Mouse (Mus musculus) cerebellum, adult 9-11 months (tissue): Measurements from ENCODE around the gene Samd5.

ENCODE experiments used
- DNase-seq: peaks from one replicate; pipeline ENCODE4 v3.0.0; 2022

The Samd5 gene

DNA sequence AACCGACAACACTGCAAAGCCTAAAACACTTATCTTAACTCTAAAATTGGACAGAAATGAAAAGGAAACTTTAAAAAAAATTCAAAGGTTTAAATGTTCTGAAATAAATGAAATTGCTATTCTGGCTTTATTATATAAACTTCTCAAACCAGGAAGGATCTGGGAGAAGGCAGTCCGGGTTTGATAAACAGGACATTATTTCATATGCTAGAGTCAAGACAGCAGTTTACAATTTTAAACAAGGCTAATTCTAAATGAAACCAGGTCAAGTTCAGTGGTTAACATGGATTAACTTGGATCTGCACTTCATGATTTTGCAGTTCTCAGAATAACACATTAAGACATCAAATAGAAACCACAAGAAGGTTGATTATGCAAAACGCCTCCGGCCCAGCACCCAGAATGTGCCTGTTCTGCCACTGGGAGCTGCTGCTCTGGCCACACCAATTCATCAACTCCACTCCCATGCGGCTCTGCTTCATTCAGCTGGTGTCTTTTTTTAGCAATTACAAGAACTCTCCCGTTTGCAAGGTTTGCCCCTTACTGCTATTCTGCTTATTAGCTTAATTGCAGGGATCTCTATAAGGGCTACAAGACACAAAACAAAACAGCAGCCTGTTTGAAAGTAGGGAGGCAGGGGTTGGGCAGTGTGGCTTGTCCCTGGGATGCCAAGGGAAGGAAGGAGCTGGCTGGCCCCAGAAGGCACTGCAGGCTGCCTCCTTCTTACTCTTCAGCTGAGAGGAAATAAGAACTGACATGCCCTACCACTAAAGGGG lies 24.8 kb downstream of the Samd5 start:
- no peak for DNase-seq

DNA sequence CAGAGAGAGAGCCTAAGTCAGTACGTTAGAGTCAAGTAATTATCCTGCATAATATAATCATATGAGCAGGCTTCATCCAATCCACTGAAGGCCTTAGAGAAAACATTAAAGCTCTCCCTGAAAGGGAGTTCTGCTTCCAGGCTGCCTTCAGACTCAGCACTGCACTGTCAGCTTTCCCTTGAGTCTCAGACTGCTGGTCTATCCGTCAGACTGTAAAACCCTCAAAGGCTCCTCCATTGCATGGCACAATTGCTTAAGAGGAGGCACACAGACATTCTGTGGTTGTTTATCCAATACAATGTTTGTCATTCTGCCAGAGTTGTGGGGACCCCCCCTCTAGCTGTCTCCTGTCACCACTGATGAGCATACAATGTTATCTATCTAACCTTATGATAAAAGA lies 26.5 kb downstream of the Samd5 start:
- no peak for DNase-seq

DNA sequence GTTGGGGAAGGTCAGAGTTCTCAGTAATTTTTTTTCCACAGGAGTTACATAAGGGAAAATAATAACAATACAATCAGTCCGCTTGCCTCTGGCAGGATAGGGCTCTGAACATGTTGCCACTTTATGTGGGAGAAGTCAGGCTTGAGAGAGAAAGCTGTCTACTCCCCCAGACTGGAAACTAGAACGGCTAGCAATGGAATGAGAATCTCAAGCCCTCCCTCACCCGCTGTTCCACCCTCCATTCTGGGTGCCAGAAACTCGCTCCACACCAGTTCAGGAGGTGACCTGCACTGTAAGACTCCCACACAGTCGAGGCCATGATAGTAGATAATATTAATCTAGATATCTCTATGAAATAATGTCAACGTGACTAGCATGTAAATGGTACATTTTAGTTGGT lies 27.3 kb downstream of the Samd5 start:
- DNase-seq: no peak

DNA sequence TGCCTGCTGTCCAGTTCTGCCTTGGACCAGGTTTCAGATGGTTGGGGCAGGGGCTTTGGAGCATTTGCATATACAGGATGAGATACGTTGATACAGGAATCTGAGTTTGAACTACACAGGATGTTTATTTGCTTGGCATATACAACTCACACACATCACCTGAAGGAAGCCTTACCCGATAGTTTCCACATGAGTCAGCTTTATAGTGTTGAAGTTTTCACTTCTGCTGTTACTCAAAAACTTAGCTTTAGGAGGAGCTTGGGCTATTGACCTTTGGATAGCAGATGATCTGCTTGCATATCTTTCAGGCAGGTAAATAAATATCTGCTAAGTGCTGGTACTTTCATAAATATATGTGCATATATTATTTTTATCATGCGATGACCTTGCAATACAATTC lies 28.6 kb downstream of the Samd5 start:
- no peak for DNase-seq

DNA sequence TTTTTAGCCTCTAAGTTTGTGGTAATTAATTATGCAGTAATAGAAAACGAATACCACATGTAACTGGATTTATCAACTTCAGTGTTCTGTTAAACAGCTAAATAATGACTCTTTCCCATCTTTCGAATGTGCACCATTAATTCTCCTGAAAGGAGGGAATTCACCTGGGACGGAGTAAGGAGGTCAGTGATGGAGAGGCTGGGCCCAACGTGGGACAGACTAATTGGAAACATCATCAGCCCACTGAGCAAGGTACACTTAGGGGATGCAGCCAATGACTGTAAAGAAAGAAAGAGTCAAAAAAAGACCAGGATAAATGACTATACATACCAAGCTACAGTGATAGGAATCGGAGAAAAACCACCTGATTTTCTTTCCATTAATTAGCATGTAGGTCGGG lies 31.5 kb downstream of the Samd5 start:
- DNase-seq: no peak

DNA sequence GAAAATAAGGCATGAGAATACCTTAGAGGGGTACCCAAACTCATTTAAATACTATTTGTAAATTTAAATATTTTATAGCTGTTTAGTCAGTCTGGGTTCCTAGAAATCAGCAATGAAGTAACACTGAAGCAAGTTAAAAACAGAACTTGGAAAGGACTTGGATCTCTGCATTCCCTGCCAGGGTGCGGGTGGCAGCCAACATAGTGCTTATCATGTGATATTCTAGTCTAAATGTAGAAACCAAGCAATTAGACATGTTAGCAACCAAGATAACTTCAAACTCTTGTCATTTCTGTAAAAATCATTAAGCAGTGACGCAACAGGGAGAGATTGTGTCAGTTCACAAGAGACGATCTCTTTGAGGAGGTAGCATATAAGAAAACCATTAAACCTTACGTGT lies 32.9 kb downstream of the Samd5 start:
- no peak for DNase-seq

DNA sequence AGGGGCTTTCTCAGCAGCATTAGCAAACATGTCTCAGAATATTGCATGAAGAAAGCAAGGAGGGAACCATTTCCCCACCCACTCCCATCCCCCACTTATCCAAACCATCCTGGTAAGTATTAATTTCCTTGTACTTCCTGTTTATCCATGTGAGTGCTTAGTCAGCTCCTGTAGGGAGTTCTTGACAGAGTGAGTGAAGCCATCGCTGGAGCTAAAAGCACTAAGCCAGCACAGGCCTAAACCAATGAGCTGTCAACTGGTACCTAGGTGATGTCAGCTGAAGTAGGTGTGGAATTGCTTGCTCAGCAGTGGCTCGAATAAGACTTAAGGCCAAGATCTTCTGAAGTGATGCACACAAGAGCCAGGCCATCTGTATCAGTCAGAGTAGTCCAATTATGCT lies 34.3 kb downstream of the Samd5 start:
- no peak for DNase-seq

DNA sequence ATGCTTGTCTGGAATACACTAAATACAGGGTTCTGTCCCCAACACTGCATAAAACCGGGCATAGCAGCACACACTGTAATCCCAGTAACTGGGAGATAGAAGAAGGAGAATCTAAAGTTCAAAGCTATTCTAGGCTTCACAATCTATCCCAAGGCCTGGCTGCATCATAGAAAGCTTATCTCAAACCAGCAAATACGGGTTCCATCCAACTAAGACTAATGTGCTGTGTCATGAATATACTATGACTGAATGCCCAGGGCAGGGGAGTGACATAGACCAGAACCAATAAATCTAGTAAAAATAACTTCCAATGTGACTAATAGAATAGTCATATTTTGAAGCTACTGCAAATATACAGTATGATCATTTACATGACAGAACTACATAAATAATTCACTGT lies 35.0 kb downstream of the Samd5 start:
- DNase-seq: no peak

DNA sequence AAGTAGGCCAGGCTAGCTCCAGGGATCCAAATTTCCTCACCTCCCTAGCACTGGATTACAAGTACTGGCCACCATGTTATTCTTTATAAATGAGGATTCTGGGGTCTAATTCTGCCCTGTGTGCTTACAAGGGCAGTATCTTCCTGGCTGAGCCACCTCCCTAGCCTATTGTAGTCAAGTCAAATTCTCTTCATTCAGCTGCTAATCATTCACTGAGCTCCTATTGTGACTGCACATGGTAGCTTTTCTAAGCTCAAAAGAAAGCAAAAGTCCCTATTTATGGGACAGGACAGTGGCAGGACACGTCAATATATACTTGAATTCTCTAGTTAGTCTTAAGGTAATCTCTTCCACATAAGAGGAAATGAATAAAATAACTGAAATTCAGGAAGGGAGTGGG lies 49.7 kb downstream of the Samd5 start:
- no peak for DNase-seq

DNA sequence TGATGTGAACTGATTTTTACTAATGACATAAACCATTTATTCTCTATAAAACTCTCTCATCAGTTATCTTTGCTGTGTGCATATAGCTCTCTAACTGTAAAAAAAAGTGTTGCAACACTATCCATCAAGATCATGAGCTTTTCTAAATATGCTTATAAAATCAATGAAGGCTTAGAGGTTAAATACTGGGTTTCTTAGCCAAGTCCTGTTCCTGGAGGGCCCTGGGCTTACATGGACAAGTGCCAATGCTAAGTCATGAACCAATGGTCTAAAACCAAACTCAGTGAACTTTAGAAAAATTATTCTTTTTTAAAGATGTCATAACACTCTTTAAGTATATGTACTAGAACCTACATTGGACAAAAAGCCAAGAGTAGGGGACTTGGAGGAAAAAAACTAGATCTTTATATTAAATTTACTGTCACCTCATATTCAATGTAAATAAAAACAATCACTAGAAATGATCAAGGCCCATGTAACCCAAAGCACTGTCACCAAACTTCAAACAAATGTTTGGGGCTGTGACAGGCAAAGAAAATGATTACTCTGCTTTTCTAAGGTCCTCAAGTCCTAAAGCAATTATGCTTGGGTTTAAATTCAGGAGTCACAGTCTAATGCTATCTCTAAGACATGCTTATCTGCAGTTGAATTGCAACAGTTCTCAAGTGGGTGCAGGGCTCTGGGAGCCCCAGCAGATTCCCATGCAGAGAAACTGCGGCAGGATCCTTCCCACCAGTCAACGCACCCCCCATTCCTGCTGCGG lies 52.9 kb downstream of the Samd5 start:
- no peak for DNase-seq

DNA sequence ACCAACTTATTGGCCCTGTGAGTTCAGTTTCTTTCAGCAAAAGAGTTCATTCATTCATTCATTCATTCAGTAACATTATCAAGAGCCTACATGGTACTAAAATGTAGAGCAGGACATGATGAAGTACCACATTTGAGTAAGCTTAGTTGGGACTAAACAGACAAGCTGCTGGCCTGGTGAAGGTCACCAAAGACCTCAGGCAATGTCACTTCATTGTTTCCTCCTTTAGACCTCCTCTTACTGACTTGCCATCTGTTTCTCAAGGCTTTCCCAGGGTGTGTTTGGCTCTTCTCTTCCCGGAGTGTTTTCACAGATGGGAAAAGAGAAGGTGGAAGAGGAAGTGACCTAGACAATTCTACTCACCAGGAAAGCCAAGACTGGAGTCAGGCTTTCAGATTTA lies 54.0 kb downstream of the Samd5 start:
- DNase-seq: no peak

DNA sequence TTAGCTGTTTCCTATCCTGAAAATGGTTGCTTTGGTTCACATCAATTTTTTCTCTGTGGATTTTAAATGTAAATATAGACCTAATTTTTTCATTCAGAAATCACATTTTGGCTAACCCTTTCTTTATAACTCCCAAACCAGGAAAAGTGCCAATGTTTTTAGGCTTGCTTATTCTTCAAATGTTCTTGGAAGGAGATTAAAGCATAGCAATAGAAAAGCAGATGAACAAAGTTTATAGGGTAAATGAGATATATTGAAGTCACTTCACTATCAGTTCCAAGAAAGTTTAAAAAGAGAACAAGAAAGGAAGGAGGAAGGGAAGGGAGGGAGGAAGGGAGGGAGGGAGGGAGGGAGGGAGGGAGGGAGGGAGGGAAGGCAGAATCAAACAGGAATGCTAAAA lies 60.0 kb downstream of the Samd5 start:
- no peak for DNase-seq

DNA sequence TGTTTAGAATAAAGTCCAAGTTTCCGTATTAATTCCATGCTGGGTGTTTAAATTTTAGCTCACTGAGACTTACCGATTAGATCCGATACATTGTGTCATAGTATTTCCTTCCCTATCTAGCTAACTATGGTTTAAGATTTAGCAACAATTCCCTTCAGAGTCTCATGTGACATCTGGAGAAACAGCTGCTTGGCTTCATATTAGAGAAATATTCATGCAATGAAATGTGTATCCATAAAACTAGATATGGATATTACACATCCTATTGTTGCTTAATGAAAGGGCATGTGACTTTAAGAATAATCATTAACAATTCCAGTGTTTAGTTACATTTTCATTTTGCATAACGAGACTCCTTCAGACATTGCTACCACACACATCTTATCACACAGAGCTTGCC lies 66.2 kb downstream of the Samd5 start:
- no peak for DNase-seq

DNA sequence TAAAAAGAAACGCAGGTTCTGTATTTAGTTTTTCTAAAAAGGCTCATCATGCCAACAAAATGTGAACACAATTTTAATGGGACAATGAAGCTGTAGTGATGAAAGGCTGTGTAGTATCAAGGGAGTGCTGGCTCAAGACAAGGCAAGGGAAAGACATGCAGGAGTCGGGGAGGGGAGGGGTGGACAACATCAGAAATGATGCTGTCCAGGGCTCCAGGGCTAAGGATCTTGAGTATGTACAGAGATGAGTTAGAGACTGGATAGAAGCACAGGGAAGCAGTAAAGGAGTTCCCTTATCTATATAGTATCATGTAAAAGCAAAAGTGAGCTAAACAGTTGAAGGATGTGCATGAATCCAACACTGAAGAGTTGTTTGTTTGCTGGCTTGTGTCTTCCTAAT lies 67.9 kb downstream of the Samd5 start:
- DNase-seq: no peak

DNA sequence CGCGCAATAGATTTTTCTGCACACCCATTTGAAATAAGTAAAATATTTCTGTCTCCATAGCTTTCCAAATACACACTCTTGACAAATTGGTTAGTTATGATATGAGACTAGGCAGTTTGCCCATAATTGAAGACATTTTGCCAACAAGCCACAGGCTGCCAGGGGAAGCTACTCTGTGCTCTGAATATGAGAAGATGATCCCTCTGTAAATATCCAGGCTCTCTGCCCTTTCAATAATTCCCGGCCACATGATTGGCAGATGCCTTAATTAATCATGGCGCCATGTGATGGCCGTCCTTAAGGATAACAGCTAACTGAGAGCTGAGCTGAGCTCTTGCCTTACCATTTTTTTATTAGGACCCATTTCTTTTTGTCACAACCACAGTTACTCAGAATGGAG lies 69.4 kb downstream of the Samd5 start:
- DNase-seq: peak; percentile 2

DNA sequence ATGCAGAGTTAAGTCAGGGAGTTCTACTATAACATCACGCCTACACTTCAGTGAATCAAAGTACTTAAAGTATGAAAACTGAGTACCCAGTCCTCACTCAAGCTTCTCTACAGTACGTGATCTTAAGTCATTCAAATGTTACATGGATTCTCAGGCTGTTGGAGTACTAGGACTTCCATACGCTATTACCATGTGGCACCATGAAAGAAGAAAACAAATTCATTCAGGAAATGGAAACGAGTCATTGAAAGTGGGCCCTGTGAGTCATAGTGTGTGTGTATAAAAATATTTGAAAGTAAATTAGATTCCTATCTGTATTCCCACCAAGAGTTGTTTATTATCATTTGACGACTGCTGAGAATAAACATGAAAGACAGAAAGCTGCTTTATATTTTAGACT lies 71.7 kb downstream of the Samd5 start:
- no peak for DNase-seq

DNA sequence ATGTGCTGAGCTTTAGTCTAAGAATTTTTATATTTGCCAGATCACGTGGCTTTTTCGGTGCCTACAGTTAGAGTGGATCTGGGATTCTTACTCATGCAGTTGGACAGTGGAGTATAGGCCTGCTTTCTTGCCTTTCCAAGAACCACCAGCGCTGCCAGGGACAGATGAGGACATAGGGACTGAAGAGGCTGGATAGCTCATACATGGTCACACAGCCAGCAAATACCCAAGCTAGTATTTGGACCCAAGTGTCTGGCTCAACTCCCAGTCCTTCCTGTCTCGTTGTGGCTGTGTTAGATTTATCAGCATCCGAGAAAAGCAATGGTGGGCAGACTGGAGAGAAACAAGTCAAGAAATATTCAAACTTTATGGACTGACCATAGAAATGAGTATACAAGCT lies 72.2 kb downstream of the Samd5 start:
- no peak for DNase-seq

DNA sequence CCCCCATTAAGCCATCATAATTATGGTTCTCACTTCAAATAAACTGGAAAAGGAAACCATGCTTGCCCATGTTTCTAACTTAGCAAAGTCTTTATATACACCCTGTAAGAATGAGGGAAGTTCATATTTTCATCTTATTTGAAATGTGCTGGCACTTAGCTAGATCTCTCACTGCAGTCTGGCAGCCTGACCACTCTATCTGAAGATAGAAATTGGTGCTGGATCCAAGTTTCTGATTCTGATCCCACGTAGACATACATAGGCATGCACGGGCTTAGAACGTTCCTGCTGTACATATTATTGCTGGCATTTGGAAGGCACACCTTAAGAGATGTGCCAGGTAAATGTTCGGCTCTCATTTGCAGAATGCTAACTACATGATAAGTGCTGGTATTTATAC lies 72.6 kb downstream of the Samd5 start:
- no peak for DNase-seq

DNA sequence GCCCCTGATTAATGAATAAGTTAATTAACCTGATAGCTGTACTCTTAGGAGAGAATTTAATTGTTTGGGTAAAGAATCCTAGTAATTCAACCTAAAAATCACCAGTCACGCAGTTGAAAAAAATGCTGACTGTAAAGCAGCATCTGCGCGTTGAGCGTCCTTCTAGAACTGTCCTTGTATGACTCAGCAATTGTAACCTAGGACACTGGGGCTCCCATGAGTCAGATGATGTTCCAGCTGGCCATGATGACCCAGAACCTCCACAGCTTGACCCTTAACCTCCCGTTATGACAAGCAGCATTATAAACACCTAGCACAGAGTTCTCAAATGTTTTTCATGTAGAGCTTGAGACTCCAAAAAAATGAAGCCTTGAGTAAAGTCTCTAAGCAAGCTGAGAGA lies 78.8 kb downstream of the Samd5 start:
- DNase-seq: no peak

DNA sequence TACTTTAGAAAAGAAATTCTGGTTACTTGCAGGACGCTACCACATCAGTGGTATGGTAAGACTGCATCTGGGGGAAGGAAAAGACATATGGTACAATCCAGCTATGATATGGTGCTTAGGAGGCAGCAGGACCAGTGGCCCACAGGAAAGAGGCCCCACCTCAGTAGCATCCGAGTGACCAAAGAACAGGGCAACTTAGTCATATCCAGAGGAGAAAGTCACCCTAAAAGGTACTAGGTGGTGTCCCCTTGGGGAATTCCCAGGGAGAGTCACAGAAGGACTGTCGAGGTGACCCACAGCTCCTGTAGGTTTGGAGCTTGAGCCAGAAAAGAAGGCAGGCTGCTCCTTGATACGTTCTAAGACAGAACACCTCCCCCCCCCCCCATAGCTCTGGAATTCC lies 80.3 kb downstream of the Samd5 start:
- no peak for DNase-seq

DNA sequence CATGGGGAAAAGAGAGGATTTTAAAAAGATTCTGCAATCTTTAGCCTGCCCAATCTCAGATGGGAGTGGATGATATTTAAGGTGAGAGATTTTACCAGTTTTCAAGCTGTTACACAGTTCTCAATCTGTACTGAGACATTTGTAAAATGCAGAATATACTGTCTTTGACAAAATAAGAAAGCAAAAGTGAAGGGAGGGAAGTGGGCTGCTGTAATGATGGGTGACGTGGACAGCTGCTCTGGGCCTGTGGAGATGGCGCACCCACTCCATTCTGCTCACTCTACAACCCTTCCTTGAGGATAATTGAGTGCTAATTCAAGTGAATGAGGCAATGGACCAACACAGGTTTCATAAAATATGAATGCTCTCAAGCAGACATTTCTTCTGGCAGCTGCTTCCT lies 84.4 kb downstream of the Samd5 start:
- DNase-seq: no peak

DNA sequence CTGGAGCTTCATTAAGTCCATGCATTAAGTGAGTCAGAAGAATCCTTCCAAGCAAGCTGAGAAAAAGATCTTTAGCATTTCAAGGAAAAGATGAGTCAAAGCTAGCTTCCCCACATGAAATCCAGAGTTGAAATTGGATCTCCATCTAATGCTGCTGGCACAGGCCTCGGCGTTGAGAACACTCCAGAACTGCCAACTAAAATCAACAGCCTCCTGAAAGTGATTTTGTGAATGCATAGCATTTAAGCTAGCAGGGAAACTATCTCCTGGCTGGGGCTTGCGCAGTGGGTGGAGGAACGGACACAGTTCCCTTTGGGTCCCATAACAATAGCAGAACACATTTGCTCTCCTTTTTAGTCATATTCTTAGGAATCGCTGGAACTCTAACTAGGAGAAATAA lies 88.7 kb downstream of the Samd5 start:
- DNase-seq: no peak

DNA sequence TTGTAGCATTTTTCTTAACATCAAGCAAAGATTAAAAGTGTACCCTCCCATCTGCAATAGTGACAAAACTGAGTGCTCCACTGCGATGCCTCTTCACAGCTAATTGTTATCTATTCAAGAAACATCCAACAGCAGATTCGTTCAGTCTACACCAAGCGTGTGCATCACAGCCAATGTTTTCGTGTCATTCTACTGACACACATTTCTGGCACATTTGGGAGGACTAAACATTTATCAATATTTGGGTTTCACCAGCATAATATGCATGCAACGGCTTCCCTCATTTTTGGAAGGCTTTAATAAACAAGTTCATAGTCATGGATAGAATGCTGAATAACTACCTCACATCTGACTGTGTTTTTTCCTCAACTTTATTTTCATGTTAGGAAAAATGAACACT lies 95.6 kb downstream of the Samd5 start:
- no peak for DNase-seq

DNA sequence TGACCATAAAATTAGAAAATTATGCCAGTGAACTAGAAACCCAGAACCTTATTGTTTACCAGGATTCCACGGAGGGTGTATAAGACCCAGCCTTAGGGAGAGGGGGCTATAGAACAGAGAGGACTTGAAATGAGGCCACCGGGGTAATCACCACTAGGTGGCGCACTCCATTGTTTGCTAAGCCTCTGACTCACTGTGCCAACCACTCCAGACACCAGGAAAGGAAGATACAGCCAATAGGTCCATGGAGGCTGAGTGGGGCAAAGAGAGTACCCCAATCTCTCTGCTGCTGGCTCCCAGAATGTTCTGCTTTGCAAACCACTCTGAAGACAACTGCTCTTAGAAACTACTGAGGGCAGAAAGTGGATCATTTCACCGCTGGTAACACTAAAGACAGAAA lies 99.4 kb downstream of the Samd5 start:
- peak; percentile 10 for DNase-seq

DNA sequence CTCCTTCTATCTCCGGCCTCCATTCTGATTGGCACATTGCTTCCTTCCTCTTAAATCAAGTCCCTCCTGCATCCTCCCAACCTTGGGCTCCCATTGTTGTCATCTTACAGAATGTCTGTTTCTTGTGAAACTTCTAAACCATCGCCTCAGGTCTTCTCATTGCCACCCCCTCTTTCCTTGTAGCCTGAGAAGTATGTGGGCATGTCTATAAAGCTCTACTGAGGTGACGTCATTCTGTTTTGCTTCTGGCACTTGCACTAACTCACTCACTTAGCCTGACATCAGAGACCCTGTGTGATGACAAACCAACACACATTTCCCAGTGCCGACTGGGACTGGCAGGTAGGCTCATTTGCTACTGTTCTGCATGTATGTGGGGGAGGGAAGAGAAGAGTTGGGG lies 100.9 kb downstream of the Samd5 start:
- DNase-seq: no peak
